Mouse (Mus musculus): Measurements from ENCODE around the gene Tomm6.

Gene Tomm6

DNA sequence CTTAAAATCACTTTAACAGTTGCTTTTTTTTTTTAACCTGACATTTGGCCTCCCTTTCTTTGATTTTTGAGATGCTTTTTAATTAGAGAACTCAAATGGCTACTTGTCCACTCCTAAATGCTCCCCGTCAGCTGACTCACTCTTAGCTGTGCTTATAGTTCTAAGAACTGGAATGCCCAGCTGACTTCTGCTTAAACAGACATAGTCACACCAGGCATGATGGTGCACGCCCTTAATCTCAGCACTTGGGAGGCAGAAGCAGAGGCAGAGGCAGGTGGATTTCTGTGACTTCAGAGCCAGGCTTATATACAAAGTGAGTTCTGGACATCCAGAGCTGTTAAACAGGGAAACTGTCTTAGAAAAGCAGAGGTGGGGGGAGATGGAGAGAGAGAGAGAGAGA, 36.2 kb downstream of the Tomm6 start:
- DNase-seq (ENCODE audit: low read depth, low spot score) = no peak

DNA sequence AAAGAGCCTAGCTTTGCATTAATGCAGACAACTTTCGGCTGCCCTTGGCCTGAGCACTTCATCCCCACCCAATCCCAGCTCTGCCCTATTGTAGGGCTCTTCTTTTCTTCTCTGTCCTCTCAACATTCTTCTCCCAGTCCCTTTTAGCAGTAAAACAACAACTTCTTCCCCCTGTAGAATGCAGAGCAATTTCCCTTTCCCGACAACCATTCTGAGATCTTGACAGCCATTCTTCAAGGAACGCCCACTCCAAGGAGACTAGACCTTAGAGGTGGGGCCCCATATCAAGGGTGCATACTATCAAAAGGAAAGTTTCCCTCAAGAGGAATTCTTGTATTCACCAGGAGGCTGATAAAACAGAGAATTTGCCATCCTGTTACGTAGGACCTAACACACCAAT, 39.2 kb downstream of the Tomm6 start:
- no peak for DNase-seq (ENCODE audit: low read depth, low spot score)

DNA sequence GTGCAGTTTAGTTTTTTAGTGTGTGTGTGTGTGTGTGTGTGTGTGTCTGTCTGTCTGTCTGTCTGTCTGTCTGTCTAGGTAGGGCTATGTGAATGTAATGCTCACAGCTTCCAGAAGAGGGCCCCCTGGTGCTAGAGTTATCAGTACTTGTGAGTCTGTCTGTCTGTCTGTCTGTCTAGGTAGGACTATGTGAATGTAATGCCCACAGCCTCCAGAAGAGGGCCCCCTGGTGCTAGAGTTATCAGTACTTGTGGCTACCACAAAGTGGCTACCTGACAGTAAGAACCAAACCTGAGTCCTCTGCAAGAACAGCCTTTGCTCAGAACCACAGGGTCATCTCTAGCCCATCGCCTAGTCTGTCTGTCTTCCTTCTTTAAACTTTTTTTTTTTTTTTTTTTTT, 41.5 kb downstream of the Tomm6 start:
- peak; percentile 38 for DNase-seq (ENCODE audit: low read depth, low spot score)

DNA sequence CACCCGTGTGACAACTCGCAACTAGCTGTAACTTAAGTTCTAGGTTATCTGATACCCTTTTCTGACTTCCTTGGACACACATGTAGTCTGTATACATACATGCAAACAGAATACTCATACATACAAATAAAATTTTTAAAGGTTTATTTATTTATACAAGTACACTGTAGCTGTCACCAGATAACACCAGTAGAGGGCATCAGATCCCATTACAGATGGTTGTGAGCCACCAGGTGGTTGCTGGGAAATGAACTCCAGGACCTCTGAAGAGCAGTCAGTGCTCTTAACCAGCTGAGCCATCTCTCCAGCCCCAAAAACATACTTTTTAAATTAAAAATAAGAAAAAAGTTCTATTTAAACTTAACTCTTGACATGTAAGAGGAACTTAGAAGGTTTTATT, 45.2 kb downstream of the Tomm6 start:
- no peak for DNase-seq (ENCODE audit: low read depth, low spot score)

All from forelimb bud, embryonic 11.5 days (tissue).